Mouse (Mus musculus): Measurements from ENCODE around the gene Trim27. TPM values are rescaled to one million over a fixed set of nuclear protein-coding genes. Genes with fewer than 3 reads are reported as not detected.

Gene Trim27
- total and polyA plus RNA-seq, 3 experiments, result 134 to 198 (median 146) TPM

- peak; percentile 76; the same call in 1 of the 2 replicates for TF ChIP-seq KAT2A (IDR thresholded peaks at IDR 0.05; ENCODE audit: insufficient replicate concordance, low read length)
- TF ChIP-seq RAD21 (IDR thresholded peaks at IDR 0.05; ENCODE audit: low read depth, low read length), result peak; percentile 29
- TF ChIP-seq NRF1 (IDR thresholded peaks at IDR 0.05; ENCODE audit: low read depth, low read length), result peak; percentile 53
- no peak; the same call in 1 of the 2 replicates for TF ChIP-seq ZNF384 (IDR thresholded peaks at IDR 0.05; ENCODE audit: low read depth, low read length)
- peak; percentile 97 for TF ChIP-seq MAFK (IDR thresholded peaks at IDR 0.05; ENCODE audit: insufficient replicate concordance, low read length)
- no peak for TF ChIP-seq POLR2AphosphoS2 (IDR thresholded peaks at IDR 0.05; ENCODE audit: low read depth, low read length)
- TF ChIP-seq MAX (IDR thresholded peaks at IDR 0.05; ENCODE audit: low read length), result peak; percentile 89
- TF ChIP-seq SMC3 (IDR thresholded peaks at IDR 0.05; ENCODE audit: low read depth, low read length), result peak; percentile 72
- peak; percentile 93 for TF ChIP-seq MYC (IDR thresholded peaks at IDR 0.05; ENCODE audit: low read depth, low read length)
- TF ChIP-seq MAZ (IDR thresholded peaks at IDR 0.05; ENCODE audit: low read depth, low read length), result 0 out of 2 replicates have a peak, but pooled peaks have one; percentile 58
- TF ChIP-seq HCFC1 (IDR thresholded peaks at IDR 0.05; ENCODE audit: low read depth, low read length), result peak; percentile 29; the same call in 1 of the 2 replicates
- TF ChIP-seq ZC3H11A (IDR thresholded peaks at IDR 0.05; ENCODE audit: low read depth, low read length), result no peak
- no peak for TF ChIP-seq JUN (IDR thresholded peaks at IDR 0.05; ENCODE audit: insufficient read depth, low read depth, low read length)
- peak; percentile 56; the same call in 1 of the 2 replicates for TF ChIP-seq POLR2A (IDR thresholded peaks at IDR 0.05; ENCODE audit: low read depth, low read length)
- no peak for TF ChIP-seq PAX5 (IDR thresholded peaks at IDR 0.05; ENCODE audit: low read length)
- TF ChIP-seq ZMIZ1 (IDR thresholded peaks at IDR 0.05; ENCODE audit: low read depth, low read length), result 0 out of 2 replicates have a peak, but pooled peaks have one; percentile 41
- TF ChIP-seq MEF2A (IDR thresholded peaks at IDR 0.05; ENCODE audit: borderline replicate concordance, low read depth, low read length), result 0 out of 2 replicates have a peak, but pooled peaks have one; percentile 42
- TF ChIP-seq USF1 (IDR thresholded peaks at IDR 0.05; ENCODE audit: low read depth, low read length), result no peak
- TF ChIP-seq TBP (conservative IDR thresholded peaks at IDR 0.05; ENCODE audit: low read depth, low read length), result peak; percentile 100
- TF ChIP-seq TCF12 (IDR thresholded peaks at IDR 0.05; ENCODE audit: low read depth, low read length), result peak; percentile 66
- TF ChIP-seq SIN3A (IDR thresholded peaks at IDR 0.05; ENCODE audit: low read length), result 0 out of 2 replicates have a peak, but pooled peaks have one; percentile 43
- no peak for TF ChIP-seq CHD1 (IDR thresholded peaks at IDR 0.05; ENCODE audit: low read depth, low read length)
- peak; percentile 41; the same call in 1 of the 2 replicates for TF ChIP-seq IRF4 (IDR thresholded peaks at IDR 0.05; ENCODE audit: low read depth, low read length)
- peak; percentile 26; the same call in 1 of the 2 replicates for TF ChIP-seq NELFE (IDR thresholded peaks at IDR 0.05; ENCODE audit: low read depth, low read length)
Observed at GRCm38 (mm10) chr13:21200043-21200999, 21.1 kb downstream of the Trim27 start (continued).

Measured in CH12.LX (cell line).